Mouse (Mus musculus) retina, embryonic 14.5 days (tissue): ENCODE data around the gene Creld1.
A peak's percentile ranks its signal among the peaks of the same experiment; 100 is the strongest.

ENCODE experiments used
- DNase-seq: peaks from one replicate; pipeline ENCODE4 v3.0.0-alpha.2; 2015; ENCODE audit warnings: low spot score

The Creld1 gene

DNA sequence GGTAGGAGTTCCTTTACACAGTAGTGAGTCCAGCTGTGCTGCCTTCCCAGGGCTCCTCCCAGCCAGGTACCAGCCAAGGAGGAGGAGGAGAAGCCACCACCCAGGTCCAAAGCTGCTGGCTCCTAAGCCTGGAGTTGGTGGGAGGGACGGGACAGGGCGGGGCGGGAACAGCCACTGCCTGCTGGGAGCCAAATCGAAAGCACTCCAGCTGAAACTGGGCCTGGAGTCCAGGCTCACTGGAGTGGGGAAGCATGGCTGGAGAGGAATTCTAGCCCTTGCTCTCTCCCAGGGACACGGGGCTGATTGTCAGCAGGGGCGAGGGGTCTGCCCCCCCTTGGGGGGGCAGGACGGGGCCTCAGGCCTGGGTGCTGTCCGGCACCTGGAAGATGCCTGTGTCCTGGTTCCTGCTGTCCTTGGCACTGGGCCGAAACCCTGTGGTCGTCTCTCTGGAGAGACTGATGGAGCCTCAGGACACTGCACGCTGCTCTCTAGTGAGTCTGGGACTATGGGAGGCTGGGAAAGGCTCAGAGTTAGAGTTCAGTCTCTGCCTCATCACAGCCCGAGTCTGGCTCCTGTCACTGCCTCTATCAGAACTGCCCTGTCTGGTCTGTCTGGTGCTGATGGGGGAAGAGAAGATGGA lies 11.7 kb upstream of the Creld1 start, which contains the start of gene Il17rc:
Gene Il17rc, plus strand, starts transcription at position 131 of the 640 bp plus-strand sequence.
- DNase-seq: no peak

- no peak for DNase-seq
These were observed 11.0 kb upstream of the Creld1 start for GRCm38 (mm10) chr6:113472061-113472460.

DNA sequence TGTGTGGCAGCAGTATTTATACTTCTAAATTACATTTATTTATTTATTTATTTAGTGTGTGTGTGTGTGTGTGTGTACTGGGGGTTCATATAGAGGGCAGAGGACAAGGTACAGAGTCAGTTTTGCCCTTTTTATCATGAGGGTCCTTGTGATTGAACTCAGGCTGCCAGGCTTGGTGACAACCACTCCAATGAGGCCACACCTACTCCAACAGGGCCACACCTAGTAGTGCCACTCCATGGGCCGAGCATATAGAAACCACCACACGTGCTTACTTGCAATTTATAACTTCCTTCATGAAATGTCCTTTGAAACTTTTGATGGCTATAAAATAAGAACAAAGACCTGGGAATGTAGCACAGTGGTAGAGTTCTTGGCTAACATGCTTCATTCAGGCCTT lies 9.9 kb upstream of the Creld1 start:
- DNase-seq: no peak

- no peak for DNase-seq
These were observed 9.4 kb upstream of the Creld1 start for GRCm38 (mm10) chr6:113473715-113474114.

DNA sequence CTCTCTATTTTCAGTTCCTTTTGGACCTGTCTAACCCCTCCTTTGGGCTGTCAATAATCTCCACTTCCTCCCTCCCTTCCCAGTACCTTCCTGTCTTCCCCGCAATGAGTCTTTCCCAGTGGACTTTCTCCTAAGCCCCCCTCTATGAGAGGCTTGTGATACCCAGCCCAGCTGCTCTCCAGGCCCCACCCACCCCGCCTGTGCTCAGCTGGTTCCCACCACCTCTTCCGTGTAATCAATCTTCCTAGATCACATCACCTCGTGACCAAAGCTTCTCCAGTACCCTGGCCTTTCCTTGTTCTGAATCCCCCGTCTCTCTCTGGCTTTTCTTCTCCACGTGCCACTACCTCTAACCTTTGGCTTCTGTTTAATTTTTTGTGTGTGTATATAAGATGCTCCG lies 5.7 kb upstream of the Creld1 start:
- no peak for DNase-seq

GRCm38 (mm10) chr6:113478906-113479305 lies 4.2 kb upstream of the Creld1 start:
- DNase-seq: no peak

GRCm38 (mm10) chr6:113480555-113481373 lies 2.3 kb upstream of the Creld1 start:
- DNase-seq: no peak

GRCm38 (mm10) chr6:113482477-113483099 lies 509 bp upstream of the Creld1 start:
- DNase-seq: no peak

- peak; percentile 58 for DNase-seq
These were observed 632 bp downstream of the Creld1 start for GRCm38 (mm10) chr6:113483729-113484128.

DNA sequence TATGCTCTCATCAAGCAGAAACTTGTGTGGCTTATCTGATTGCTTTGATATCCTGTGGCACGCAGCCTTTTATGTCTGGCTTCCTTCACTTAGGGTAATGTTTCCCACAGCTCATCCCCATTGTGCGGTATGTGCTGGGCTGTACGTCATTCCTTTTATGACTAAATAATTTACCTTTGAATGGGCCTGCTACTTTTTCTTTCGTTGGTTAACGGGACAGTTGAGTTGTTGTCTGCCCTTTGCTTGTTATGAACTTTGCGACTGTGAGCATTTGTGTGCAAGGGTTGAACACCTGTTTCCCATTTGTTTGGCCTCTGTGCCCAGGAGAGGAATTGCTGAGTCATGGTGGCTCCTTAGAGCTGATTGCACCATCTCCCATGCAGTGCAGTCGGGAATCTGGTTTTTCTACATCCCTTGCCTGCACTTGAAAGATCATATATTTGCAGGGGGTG lies 4.1 kb downstream of the Creld1 start:
- DNase-seq: no peak

DNA sequence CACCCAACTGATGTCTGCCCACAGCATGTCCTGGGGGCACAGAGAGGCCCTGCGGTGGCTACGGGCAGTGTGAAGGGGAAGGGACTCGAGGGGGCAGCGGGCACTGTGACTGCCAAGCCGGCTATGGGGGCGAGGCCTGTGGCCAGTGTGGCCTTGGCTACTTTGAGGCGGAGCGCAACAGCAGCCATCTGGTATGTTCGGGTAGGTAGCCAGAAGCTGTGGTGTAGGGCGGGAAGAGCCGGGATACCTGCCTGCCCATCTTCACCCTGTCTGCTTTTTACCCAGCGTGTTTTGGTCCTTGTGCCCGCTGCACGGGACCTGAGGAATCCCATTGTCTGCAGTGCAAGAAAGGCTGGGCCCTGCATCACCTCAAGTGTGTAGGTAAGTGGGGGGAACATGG lies 6.3 kb downstream of the Creld1 start:
- no peak for DNase-seq

DNA sequence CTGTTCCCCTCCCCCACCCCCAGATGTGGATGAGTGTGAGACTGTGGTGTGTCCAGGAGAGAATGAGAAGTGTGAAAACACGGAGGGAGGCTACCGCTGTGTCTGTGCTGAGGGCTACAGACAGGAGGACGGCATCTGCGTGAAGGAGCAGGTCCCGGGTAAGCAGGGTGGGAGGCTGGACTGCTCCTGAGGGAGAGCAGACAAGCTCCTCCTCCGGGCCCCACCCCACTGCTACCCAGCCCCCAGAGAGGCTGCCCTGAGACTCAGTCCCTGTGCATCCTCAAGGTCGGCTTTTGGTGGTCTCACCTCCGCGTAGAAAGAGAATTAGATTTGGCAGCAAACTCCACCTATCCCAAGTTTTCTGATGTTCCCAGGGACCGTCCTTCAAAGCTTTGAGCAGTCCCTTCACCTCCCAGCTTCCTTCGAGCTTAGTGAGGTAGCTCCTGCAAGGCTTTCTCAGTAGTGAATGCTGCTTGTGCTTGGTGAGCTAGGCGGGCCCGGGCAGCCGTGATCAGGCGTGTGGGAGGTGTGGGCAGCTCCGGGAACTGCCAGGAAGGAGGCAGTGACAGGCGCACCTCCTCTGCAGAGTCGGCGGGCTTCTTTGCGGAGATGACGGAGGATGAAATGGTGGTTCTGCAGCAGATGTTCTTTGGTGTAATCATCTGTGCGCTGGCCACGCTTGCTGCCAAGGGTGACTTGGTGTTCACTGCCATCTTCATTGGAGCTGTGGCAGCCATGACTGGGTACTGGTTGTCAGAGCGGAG lies 9.2 kb downstream of the Creld1 start:
- no peak for DNase-seq

DNA sequence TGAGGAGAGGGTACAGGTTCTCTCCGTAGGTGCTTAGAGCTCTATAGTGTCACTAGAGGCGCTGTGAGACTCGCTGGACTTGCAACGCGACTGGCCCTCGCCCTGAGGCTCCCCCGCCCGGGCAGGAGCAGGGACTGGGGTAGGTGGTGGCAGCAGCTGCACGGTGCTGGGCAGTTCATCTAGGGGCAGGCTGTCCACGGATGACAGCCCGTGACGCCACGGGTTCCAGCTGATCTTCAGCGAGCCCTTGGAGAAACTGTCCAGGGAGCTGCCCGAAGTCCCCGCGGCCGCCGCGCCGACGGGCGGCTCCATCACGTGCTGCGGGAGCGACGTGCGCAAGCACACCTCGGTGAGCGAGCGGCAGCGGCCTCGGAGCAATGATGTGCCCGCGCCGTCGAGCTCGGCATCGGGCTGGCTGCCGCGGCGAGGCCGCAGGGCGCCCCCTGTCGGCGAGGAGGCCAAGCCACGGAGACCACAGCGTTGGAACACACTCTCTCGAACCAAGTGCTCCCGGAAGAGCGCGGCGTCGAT lies 11.2 kb downstream of the Creld1 start:
- DNase-seq: peak; percentile 84

- no peak for DNase-seq
These were observed 12.1 kb downstream of the Creld1 start for GRCm38 (mm10) chr6:113495071-113495675.

- DNase-seq: no peak
These were observed 16.2 kb downstream of the Creld1 start for GRCm38 (mm10) chr6:113499346-113499745.

DNA sequence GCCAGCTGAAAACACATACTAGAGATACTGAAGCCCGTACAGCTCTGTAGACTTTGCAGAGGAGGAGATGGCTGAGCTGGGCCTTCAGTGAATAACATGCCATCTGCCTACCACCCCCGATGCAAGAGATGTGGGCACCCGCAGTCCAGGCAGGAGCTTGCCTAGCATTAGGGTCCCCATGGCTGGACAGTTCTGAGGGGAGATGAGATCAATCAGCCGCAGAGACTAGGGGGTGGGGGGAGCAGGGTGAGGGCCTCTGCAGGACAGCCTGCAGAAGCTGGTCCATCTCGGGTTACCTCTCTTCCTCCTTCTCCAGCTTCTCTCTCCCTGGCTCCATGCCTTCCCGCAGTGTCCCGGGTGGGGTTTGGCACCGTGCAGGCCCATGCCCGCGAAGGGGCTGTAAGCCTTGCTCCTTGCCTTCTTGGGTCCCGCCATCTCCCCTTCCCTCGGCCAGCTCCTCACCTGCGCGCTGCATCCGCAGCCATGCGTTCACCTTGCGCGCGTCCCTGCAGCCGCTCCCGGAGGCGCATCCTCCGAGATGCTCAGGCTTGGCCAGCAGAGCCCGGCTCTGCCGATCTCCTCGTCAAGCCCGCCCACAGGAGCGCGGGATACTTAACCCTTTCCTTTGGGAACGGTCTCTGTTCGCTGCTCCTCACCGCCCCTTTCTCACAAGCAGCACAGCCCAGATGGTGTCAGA lies 18.4 kb downstream of the Creld1 start, which contains the start of gene Prrt3:
Gene Prrt3, minus strand, starts transcription at position 544 of the 697 bp plus-strand sequence.
- DNase-seq: peak; percentile 69

DNA sequence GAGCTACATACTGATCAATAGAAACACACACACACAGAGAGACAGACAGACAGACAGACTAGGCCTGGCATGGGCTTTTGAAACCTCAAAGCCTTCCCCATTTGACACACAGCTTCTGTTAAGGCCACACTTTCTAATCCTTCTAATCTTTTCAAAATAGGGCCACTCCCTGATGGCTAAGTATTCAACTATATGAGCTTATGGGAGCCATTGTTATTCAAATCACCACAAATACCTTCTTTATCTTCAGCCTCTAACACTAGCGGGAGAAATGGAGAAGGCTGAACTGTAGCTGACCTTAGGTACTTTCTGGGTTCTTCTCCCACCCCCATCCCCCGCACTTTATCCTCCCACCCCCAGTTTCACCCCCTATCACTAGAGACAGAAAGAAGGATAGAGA lies 19.7 kb downstream of the Creld1 start:
- DNase-seq: no peak

GRCm38 (mm10) chr6:113505689-113506088 lies 22.6 kb downstream of the Creld1 start:
- no peak for DNase-seq

DNA sequence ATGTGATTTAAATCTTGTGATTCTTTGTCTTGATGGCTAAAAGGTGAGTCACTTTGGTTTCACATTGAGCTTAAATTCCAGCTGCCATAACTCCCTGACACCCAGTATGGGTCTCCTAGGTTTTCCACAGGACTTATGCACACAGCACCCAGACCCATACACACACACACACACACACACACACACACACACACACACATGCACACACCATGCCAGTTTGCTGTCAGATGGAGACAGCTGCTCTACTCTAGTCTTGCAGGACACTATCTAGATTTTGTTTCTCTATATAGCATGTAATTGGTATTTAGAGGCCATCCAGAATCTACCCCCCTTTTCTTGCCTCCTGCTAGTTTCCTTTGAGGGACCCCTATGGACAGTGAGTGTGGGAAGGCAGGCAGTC lies 24.0 kb downstream of the Creld1 start:
- DNase-seq: no peak

GRCm38 (mm10) chr6:113508272-113508946 lies 25.3 kb downstream of the Creld1 start:
- no peak for DNase-seq
